Mouse (Mus musculus) adrenal gland, adult 10 weeks (tissue): ENCODE data around the gene Bicd1. TPM values are rescaled to one million over a fixed set of nuclear protein-coding genes. Genes with fewer than 3 reads are reported as not detected.

Experiments
- polyA plus RNA-seq: library from polyadenylated mRNA; stranded (reverse); fragments of 350-450 nt; fragmentation: Illumina TruSeq; extraction: RNeasy Lipid Tissue Mini Kit (QIAGEN cat#74804); gene quantifications from one replicate; pipeline ENCODE4 v1.2.3, GENCODE M21; 2014; ENCODE audit warnings: low read depth, low replicate concordance

Gene Bicd1
- 7.8 TPM for polyA plus RNA-seq

DNA sequence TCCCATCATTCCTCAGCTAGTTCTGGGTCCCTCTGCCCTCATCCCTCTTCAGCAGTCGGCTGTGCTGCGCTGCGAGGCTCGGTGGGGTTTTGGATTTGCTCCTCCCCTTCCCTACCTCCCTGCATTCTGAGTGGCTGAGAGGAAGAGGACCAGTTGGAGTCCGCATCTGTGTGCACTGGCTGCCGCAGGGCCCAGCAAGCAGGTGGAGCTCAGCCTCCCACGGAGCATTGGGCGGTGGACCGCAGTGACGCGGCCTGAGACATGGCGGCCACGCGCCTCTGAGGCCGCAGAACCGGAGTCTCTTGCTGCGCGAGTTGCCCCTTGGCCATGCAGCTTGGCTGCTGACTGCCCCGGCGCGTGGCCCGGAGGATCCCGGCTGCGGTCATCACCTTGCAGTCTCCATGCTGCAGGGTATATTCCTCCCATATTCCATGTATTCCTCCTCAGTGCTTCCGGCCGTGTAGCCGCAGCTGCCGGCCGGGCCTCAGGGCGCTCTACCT, at the start of gene Bicd1:
TSS of gene Bicd1 (plus strand) at position 54 of the 500 bp plus-strand sequence.

Other genes with a start within 250 kb of the Bicd1 start
- gene Amn1, start 220.2 kb upstream of the Bicd1 start, polyA plus RNA-seq, result 43.4 TPM
- gene Resf1, start 99.5 kb upstream of the Bicd1 start, polyA plus RNA-seq, result 71.1 TPM